Mouse (Mus musculus) forebrain, embryonic 11.5 days (tissue): Measurements from ENCODE around the gene Pigq. TPM values are rescaled to one million over a fixed set of nuclear protein-coding genes. Genes with fewer than 3 reads are reported as not detected.

Experiments
- ATAC-seq: fragments of 200-750 bp; cut with Nextera tagmentation; replicated peaks from 2 replicates; pipeline ENCODE4 v1.8.0; 2017; ENCODE audit warnings: moderate TSS enrichment; ENCODE audit not compliant: low FRiP score
- DNase-seq: peaks from one replicate; pipeline ENCODE4 v3.0.0-alpha.2; 2017; ENCODE audit warnings: low spot score
- H3K27ac ChIP-seq: fragments of 300-500 bp; sonication (generic); 2 replicates; pipeline ENCODE4 v1.5.1; 2014; ENCODE audit warnings: low read depth, low read length
- H3K27me3 ChIP-seq: fragments of 300-500 bp; sonication (generic); 2 replicates; pipeline ENCODE4 v1.6.1; 2014; ENCODE audit warnings: mild to moderate bottlenecking, low read length, mixed read lengths; ENCODE audit not compliant: control insufficient read depth, insufficient read depth
- H3K36me3 ChIP-seq: fragments of 300-500 bp; sonication (generic); 2 replicates; pipeline ENCODE4 v1.6.1; 2014; ENCODE audit warnings: mild to moderate bottlenecking, low read length, moderate library complexity, mixed read lengths; ENCODE audit not compliant: control insufficient read depth, insufficient read depth
- H3K4me1 ChIP-seq: fragments of 300-500 bp; sonication (generic); replicated peaks from 2 replicates; pipeline ENCODE4 v1.6.1; 2014; ENCODE audit warnings: low read length, mixed read lengths; ENCODE audit not compliant: control insufficient read depth, insufficient read depth
- H3K4me2 ChIP-seq: fragments of 300-500 bp; sonication (generic); 2 replicates; pipeline ENCODE4 v1.6.1; 2014; ENCODE audit warnings: low read depth, mild to moderate bottlenecking, low read length, moderate library complexity, mixed read lengths; ENCODE audit not compliant: severe bottlenecking
- H3K4me3 ChIP-seq: fragments of 300-500 bp; sonication (generic); 2 replicates; pipeline ENCODE4 v1.5.1; 2014; ENCODE audit warnings: low read depth, low read length
- H3K9ac ChIP-seq: fragments of 300-500 bp; sonication (generic); 2 replicates; pipeline ENCODE4 v1.6.1; 2014; ENCODE audit warnings: low read length
- H3K9me3 ChIP-seq: fragments of 300-500 bp; sonication (generic); 2 replicates; pipeline ENCODE4 v1.6.1; 2016; ENCODE audit warnings: low read length, mixed read lengths; ENCODE audit not compliant: control insufficient read depth
- WGBS: fragments of 180-500 bp; shearing (Covaris S2); extraction: QIAGEN DNeasy Blood & Tissue Kit; methylation state at CpG from one replicate; pipeline ENCODE4 v1.1.7; 2014; 5-methylcytosine and 5-hydroxymethylcytosine counted together
- polyA plus RNA-seq: library from polyadenylated mRNA; unstranded; fragments of >200 nt; fragmentation: Nextera tagmentation; extraction: Ambion mirVana; gene quantifications from 2 replicates; pipeline ENCODE4 v1.2.1, GENCODE M21; 2014

Gene Pigq
- polyA plus RNA-seq, 1 experiment from 2014 or later, result 65.2 TPM

DNA sequence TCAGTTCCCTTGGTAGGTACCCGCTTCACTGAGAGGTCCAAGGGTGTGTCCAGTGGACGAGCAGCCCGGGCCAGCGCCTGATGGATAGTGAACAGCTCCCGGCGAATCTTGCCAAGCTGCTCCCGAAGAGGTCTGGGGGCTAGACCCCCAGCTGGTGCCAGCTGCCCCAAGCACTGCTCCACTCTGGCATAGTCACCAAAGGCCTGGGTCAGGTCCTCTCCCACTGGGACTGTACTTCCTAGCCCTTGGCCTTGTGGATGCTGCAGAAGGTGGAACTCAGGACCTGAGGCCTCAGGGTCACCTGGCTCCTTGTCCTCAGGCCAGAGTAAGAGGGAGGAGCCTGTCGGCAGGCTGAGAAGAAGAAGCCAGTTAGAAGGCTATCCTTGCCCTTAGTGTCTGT lies 2.2 kb upstream of the Pigq start:
- no peak for ATAC-seq
- WGBS, result 80% methylated on average over 8 of the region's 8 CpGs
- H3K9me3 ChIP-seq, result no peaks in the 10 kb centered on the region
- H3K4me3 ChIP-seq, result no peak overlapping the region
- H3K9ac ChIP-seq, result no peak overlapping the region
- H3K4me1 ChIP-seq, result peaks cover 7% of the 10 kb centered on the region; the same call in 1 of the 2 replicates
- H3K27ac ChIP-seq, result no peak overlapping the region
- no peak overlapping the region for H3K4me2 ChIP-seq
- no peak for DNase-seq
- peaks cover 17% of the 10 kb centered on the region for H3K27me3 ChIP-seq
- H3K36me3 ChIP-seq, result no peaks in the 10 kb centered on the region

DNA sequence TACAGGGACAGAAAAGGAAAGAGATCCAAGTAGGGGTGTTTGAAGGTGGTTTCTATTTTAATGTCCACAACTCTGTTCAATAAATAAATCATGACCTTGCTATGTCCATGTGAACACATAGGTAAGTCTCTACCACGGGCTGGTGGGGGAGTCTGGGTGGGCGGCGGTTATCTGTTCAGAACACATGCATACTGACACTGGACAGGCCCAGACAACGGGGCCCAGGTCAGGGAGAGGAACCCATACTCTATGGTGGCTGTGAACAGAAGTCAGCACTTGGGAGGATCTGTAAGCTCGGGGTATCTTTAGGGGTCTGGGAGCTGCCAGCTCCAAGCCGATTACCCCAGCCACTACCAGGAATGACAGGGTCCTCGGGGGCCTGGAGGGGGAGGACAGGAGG lies 1.6 kb upstream of the Pigq start:
- Histone ChIP-seq H3K9ac (no peak overlapping the region), H3K27me3 (peaks cover 12% of the 10 kb centered on the region), H3K4me1 (peaks cover 1% of the 10 kb centered on the region; the same call in 1 of the 2 replicates), H3K36me3 (no peaks in the 10 kb centered on the region), H3K4me3 (no peak overlapping the region), H3K4me2 (no peak overlapping the region), H3K27ac (no peak overlapping the region), H3K9me3 (no peaks in the 10 kb centered on the region)
- 82% methylated on average over 7 of the region's 7 CpGs for WGBS
- ATAC-seq, result no peak
- DNase-seq, result no peak

DNA sequence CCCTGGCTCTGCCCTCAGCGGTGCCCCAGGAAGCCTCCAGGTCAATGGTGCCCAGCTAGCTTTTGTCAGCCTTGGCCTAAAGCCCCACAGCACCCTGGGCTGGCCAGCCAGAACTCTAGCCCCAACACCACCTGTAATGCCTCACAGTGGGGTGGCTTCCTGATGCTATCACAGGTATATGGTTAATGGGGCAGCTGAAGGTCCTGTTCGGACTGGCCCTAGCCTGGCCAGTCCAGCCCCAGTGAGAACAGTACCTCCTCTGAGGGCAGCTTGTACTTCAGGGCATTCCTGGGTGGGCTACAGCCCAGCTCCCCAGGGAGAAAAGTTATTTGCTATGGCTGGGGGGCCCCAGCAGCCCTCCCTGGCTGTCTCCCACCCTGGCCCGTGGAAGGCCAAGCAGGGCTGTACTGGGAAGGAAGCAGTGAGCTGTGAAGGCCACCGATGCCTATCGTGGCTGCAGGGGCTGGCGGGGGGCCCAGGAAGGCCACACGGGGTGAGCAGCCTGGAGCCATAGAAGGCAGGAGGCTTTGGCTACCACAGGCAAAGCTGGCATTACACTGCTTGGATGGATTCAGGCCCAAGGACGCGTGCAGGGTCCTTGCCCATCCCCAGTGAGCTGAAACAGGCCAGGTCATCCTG lies 900 bp upstream of the Pigq start:
- Histone ChIP-seq H3K9ac (0 out of 2 replicates have a peak overlapping the region, but pooled peaks have one; percentile 6), H3K9me3 (no peaks in the 10 kb centered on the region), H3K36me3 (no peaks in the 10 kb centered on the region), H3K27ac (no peak overlapping the region), H3K4me2 (no peak overlapping the region), H3K27me3 (peaks cover 6% of the 10 kb centered on the region), H3K4me1 (peaks cover 4% of the 10 kb centered on the region; the same call in 1 of the 2 replicates), H3K4me3 (no peak overlapping the region)
- DNase-seq (no peak), ATAC-seq (no peak)
- 60% methylated on average over 9 of the region's 9 CpGs for WGBS

DNA sequence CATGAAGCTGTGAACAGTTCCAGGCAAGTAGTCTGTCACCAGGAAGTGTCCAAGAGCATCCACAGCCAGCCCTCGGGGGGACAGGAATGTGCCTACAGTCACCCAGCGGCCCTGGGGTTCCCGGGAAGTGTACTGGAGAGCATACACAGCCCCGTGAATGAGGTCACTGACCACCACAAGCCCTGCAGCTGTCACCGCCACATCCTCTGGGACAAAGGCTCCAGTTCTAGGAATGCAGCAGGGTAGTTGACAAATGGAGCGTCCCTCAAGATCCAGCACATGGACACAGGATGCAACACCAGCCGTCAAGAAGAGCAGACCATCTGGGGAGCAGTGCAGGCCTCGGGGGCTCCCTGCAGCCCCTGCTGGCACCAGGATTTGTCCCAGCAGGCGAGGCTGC lies 967 bp downstream of the Pigq start:
- H3K4me2 ChIP-seq, result no peak overlapping the region
- H3K4me1 ChIP-seq, result peaks cover 5% of the 10 kb centered on the region; the same call in 1 of the 2 replicates
- H3K9me3 ChIP-seq, result no peaks in the 10 kb centered on the region
- H3K27ac ChIP-seq, result no peak overlapping the region
- H3K27me3 ChIP-seq, result no peaks in the 10 kb centered on the region
- H3K36me3 ChIP-seq, result no peaks in the 10 kb centered on the region
- no peak for ATAC-seq
- 73% methylated on average over 9 of the region's 9 CpGs for WGBS
- H3K9ac ChIP-seq, result no peak overlapping the region
- no peak overlapping the region for H3K4me3 ChIP-seq
- DNase-seq, result no peak

DNA sequence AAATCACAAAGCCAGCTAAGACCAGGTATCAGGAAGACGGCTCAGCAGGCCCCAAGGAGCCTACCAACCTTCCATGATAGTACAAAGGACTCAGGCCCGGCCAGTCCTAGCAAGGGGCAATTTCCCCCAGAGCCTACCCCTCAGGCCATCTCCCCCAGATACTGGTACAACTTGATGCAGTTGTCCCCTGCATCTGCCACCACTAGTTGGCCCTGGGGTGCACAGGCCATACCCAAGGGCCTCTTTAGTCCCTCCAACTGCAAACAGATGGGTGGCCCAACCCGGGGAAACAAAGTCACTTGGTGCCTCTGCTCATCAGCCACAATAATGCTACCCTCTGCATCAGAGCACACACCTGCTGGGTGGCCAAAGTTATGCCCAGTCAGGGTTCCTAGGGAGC lies 1.5 kb downstream of the Pigq start:
- no peak overlapping the region for H3K27ac ChIP-seq

DNA sequence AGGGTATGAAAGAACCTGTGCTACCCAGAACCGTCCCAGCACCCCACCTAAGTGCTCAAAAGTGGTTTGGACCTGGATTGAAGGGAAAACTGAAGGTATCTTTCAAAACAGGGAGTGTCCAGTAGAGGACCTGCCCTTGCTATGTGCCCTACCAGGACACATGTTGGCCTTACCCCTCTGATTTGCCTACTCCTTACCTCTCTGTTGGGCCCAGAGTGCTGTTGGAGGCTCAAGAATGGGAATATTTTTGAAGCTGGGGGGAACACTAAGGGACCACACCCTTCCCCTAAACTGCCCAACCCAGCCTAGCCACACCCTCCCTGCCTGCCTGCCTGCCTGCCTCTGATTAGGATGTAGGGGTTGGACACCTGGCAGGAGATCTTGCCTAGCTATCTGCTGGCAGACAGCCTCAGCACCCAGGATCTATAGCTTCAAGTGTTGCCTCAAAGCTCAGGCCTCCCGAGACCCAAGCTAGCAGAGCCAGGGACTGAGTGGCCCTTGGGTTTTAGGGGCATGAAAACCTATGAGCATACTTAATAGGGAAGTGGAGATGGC lies 2.1 kb downstream of the Pigq start:
- 87% methylated on average over 2 of the region's 2 CpGs for WGBS
- DNase-seq (no peak), ATAC-seq (no peak)
- no peaks in the 10 kb centered on the region for H3K27me3 ChIP-seq
- H3K27ac ChIP-seq, result no peak overlapping the region
- H3K9ac ChIP-seq, result no peak overlapping the region
- H3K9me3 ChIP-seq, result no peaks in the 10 kb centered on the region
- no peak overlapping the region for H3K4me2 ChIP-seq
- H3K4me3 ChIP-seq, result no peak overlapping the region
- H3K36me3 ChIP-seq, result no peaks in the 10 kb centered on the region
- peaks cover 5% of the 10 kb centered on the region; the same call in 1 of the 2 replicates for H3K4me1 ChIP-seq

More for the DNA sequence above, 1.5 kb downstream of the Pigq start:
- Histone ChIP-seq H3K4me1 (peaks cover 5% of the 10 kb centered on the region; the same call in 1 of the 2 replicates), H3K27me3 (no peaks in the 10 kb centered on the region), H3K9me3 (no peaks in the 10 kb centered on the region), H3K4me2 (no peak overlapping the region), H3K36me3 (no peaks in the 10 kb centered on the region), H3K9ac (no peak overlapping the region), H3K4me3 (no peak overlapping the region)
- 85% methylated on average over 3 of the region's 3 CpGs for WGBS
- DNase-seq, result no peak
- no peak for ATAC-seq

DNA sequence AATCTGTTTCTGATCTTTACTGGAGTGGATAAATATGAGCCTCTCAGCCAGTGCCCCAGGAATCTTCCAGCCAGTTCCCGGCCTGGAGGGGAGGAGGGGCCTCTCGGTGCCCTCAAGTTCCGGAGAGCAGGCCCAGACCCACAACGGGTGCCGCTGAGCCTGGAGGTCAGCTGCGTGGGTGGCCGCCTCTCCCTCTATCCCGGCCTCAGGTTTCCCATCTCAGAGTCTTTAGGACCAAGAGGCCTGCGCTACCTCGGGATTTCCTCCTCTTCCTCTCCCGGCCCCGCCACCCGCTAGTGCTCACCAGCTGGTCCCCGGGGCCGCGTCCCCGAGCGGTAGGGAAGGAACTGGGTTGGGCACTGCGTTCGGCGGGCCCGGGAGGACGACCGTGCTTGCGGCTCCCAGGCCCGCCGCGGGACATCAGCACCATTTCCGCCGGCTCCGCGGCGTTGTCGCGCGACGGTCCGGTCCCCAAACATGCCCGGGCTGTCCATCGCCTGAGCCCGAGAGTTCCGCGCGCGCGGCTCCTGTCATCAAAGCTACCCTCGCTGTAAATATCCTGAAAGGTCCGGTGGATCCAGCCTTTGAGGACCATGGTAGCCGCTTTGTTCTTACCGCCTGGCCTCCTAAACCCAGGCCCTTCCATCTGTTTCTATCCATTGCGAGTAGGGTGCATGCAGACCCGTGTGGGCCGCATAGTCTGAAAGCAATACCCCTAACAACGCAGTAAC lies 3.1 kb downstream of the Pigq start:
- Histone ChIP-seq H3K36me3 (no peaks in the 10 kb centered on the region), H3K4me3 (peak overlapping the region; percentile 79), H3K9me3 (no peaks in the 10 kb centered on the region), H3K9ac (peak overlapping the region; percentile 96), H3K27me3 (no peaks in the 10 kb centered on the region), H3K27ac (peak overlapping the region; percentile 73), H3K4me2 (peak overlapping the region; percentile 51), H3K4me1 (peaks cover 5% of the 10 kb centered on the region; the same call in 1 of the 2 replicates)
- peak; percentile 87 for DNase-seq
- peak; percentile 63 for ATAC-seq
- 3% methylated on average over 54 of the region's 54 CpGs for WGBS

DNA sequence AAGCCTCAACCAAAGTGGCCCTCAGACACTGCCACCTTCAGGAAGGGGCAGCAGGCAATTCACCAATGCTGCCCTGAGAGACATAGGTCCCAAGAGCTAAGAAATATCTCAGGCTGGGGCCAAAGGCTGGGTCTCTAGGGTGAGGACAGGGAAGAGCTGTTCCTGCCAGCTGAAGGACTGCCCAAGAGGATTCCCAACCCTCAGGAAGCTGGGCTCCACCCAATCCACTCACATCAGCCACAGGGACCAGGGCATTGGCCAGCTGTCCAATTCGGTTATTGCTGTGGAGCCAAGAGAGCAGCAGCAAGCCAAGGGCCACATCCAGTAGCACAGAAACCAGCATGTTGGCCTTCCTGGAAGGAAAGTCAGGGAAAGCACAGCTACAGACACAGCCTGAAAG lies 10.2 kb downstream of the Pigq start:
- H3K27me3 ChIP-seq, result no peaks in the 10 kb centered on the region
- no peak overlapping the region for H3K27ac ChIP-seq
- no peak overlapping the region for H3K4me3 ChIP-seq
- no peaks in the 10 kb centered on the region for H3K9me3 ChIP-seq
- DNase-seq, result no peak
- no peaks in the 10 kb centered on the region for H3K4me1 ChIP-seq
- no peak overlapping the region for H3K9ac ChIP-seq
- H3K4me2 ChIP-seq, result no peak overlapping the region
- no peak for ATAC-seq
- peaks cover 10% of the 10 kb centered on the region for H3K36me3 ChIP-seq
- WGBS, result 96% methylated on average over 1 of the region's 1 CpGs
